Mouse (Mus musculus) lung, postnatal 0 days (tissue): ENCODE measurements around the gene Trip10.

Experiments used
- CTCF ChIP-seq: IDR thresholded peaks from 2 replicates; pipeline ENCODE4 v1.5.1; 2016; ENCODE audit warnings: antibody characterized with exemption, mild to moderate bottlenecking
- EP300 ChIP-seq: IDR thresholded peaks from 2 replicates; pipeline ENCODE4 v1.6.1; 2016; ENCODE audit warnings: antibody characterized with exemption, mild to moderate bottlenecking, control low read depth

DNA sequence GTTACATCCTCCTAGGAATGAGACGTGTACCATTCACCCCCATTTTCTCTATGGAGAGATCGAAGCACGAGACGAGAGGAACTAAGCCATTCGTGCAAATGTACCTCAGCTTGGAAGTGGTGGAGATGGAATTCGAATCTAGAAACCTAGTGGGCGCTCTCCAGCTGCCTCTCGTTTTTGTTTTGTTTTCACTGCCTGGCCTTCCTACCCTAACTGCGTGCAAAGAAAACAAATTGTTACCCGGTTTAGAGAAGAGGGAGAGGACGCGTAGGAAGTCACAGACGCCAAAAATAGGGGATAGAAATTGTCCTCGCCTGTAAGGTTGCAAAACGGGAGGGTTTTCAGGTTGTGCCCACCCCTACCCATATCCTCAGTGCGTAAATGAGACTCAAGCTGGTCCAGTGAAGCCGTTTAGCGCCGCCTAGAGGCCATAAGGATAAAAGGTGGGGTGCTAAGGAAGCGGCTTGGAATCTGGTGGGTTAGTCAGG lies 27.4 kb downstream of the Trip10 start:
- TF ChIP-seq EP300, result no peak
- TF ChIP-seq CTCF, result peak; percentile 95
